Mouse (Mus musculus) forebrain, embryonic 12.5 days (tissue): ENCODE data around the gene Mnat1. TPM values are rescaled to one million over a fixed set of nuclear protein-coding genes. Genes with fewer than 3 reads are reported as not detected.

Experiments used
- ATAC-seq: fragments of 200-750 bp; cut with Nextera tagmentation; 2 replicates; pipeline ENCODE4 v1.8.0; 2017; ENCODE audit warnings: moderate TSS enrichment; ENCODE audit not compliant: low FRiP score
- H3K27ac ChIP-seq: fragments of 300-500 bp; sonication (generic); 2 replicates; pipeline ENCODE4 v1.5.1; 2016; ENCODE audit warnings: mild to moderate bottlenecking
- H3K27me3 ChIP-seq: fragments of 300-500 bp; sonication (generic); 2 replicates; pipeline ENCODE4 v1.6.1; 2016; ENCODE audit warnings: mild to moderate bottlenecking
- H3K36me3 ChIP-seq: fragments of 300-500 bp; sonication (generic); replicated peaks from 2 replicates; pipeline ENCODE4 v1.6.1; 2016; ENCODE audit warnings: mild to moderate bottlenecking
- H3K4me1 ChIP-seq: fragments of 300-500 bp; sonication (generic); 2 replicates; pipeline ENCODE4 v1.6.1; 2016
- H3K4me2 ChIP-seq: fragments of 300-500 bp; sonication (generic); 2 replicates; pipeline ENCODE4 v1.6.1; 2016; ENCODE audit warnings: mild to moderate bottlenecking, moderate library complexity
- H3K4me3 ChIP-seq: fragments of 300-500 bp; sonication (generic); replicated peaks from 2 replicates; pipeline ENCODE4 v1.5.1; 2016; ENCODE audit warnings: mild to moderate bottlenecking
- H3K9ac ChIP-seq: fragments of 300-500 bp; sonication (generic); 2 replicates; pipeline ENCODE4 v1.6.1; 2016; ENCODE audit warnings: mild to moderate bottlenecking
- H3K9me3 ChIP-seq: fragments of 300-500 bp; sonication (generic); 2 replicates; pipeline ENCODE4 v1.6.1; 2016
- WGBS: fragments of 180-500 bp; shearing (Covaris S2); methylation state at CpG from one replicate; pipeline ENCODE4 v1.1.7; 2016; 5-methylcytosine and 5-hydroxymethylcytosine counted together
- polyA plus RNA-seq: library from polyadenylated mRNA; unstranded; fragments of >200 nt; fragmentation: Nextera tagmentation; extraction: Ambion mirVana; gene quantifications from 2 replicates; pipeline ENCODE4 v1.2.1, GENCODE M21; 2016

Gene Mnat1
- polyA plus RNA-seq, 1 experiment from 2014 or later: 26.7 TPM

DNA sequence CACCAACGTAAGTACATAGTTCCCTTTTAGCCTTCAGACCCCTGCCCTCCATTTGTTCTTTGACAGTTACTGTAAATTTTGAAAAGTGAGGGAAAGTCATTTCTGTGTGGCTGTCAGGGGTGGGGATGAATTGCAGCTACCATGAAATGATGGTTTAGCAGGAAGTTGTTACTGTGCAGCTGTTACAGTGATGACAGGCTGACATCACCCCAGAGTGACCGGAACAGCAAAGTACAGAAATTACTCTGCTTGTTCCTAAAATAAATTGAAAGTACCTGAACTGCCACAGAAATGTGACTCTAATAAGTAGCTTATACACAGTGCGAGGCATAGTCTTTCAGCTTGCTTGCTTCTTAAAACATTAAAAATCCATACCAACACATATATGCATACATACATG is 86.9 kb downstream of the Mnat1 start:
- Histone ChIP-seq H3K4me2 (no peak overlapping the region), H3K36me3 (no peaks in the 10 kb centered on the region), H3K4me3 (no peak overlapping the region), H3K4me1 (no peaks in the 10 kb centered on the region; the same call in 1 of the 2 replicates), H3K9me3 (no peaks in the 10 kb centered on the region), H3K9ac (no peak overlapping the region), H3K27ac (no peak overlapping the region), H3K27me3 (no peaks in the 10 kb centered on the region)
- WGBS: 82% methylated on average over 3 of the region's 3 CpGs
- no peak for ATAC-seq

DNA sequence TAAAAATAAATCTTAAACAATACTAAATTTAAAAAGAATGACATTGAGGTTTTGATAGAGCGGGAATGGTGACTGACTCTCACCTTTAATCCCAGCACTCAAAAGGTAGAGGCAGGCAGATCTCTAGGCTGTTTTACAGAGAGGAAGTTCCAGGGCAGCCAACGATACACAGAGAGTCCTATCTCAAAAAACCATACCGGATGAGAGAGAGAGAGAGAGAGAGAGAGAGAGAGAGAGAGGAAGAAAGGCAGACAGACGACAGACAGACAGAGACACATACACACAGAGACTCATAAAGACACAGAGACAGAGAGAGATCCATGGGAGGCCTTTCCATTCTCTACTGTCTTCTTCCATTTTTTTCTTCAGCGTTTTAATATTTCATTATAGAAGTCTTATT is 92.3 kb downstream of the Mnat1 start:
- H3K27ac ChIP-seq: no peak overlapping the region
- no peak overlapping the region for H3K4me3 ChIP-seq
- H3K4me1 ChIP-seq: no peaks in the 10 kb centered on the region
- H3K36me3 ChIP-seq: peaks cover 10% of the 10 kb centered on the region
- WGBS: 92% methylated on average over 5 of the region's 5 CpGs
- H3K4me2 ChIP-seq: no peak overlapping the region
- no peaks in the 10 kb centered on the region for H3K9me3 ChIP-seq
- H3K27me3 ChIP-seq: no peaks in the 10 kb centered on the region
- no peak overlapping the region for H3K9ac ChIP-seq
- no peak for ATAC-seq

- no peak overlapping the region for H3K27ac ChIP-seq
- peaks cover 10% of the 10 kb centered on the region for H3K36me3 ChIP-seq
- H3K4me3 ChIP-seq: no peak overlapping the region
- H3K27me3 ChIP-seq: no peaks in the 10 kb centered on the region
- no peaks in the 10 kb centered on the region for H3K4me1 ChIP-seq
- no peaks in the 10 kb centered on the region for H3K9me3 ChIP-seq
- H3K4me2 ChIP-seq: no peak overlapping the region
- 85% methylated on average over 5 of the region's 5 CpGs for WGBS
- H3K9ac ChIP-seq: no peak overlapping the region
- ATAC-seq: no peak
Measured at GRCm38 (mm10) chr12:73218632-73219031, 95.1 kb downstream of the Mnat1 start.

DNA sequence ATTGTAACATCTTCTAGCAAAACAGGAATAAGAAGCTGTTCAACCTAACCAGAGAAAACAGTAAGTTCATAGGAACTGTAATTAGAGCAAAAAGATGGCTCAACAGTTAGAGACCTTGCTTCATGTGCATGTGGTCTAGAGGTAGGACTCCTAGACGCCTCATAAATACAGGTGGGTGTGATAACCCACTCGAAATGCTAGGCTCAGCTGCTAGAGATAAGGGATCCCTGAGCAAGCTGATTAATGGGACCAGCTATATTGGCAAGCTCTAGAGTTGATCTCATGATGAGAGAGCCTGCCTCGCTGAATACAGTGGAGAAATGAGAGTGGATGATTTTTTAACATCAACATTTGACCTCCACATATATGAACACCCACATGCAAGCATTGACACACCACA is 97.7 kb downstream of the Mnat1 start:
- 93% methylated on average over 3 of the region's 3 CpGs for WGBS

DNA sequence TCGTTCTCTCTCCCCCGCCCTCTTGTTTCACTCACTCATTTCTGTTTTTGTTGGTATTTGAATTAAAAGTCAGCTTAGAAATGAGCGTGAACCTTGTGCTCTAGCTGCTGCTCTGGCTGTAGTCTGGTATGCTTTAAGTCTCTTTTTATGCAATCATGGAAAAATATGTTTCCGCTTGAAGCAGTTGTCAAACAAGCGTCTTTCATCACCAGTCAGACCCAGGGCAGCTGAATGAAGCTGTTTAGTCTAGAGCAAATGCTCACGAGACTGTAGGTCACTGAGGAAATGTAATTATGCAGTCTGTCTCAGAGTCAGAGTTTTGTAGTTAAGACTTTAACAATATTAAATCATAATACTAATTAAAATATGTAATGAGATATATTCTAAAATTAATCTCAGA is 100.4 kb downstream of the Mnat1 start:
- Histone ChIP-seq H3K36me3 (peaks cover 9% of the 10 kb centered on the region), H3K9me3 (no peaks in the 10 kb centered on the region), H3K27me3 (no peaks in the 10 kb centered on the region), H3K4me2 (no peak overlapping the region), H3K4me3 (no peak overlapping the region), H3K4me1 (no peaks in the 10 kb centered on the region), H3K9ac (no peak overlapping the region), H3K27ac (no peak overlapping the region)
- no peak for ATAC-seq
- WGBS: 62% methylated on average over 6 of the region's 6 CpGs

More for the DNA sequence above, 97.7 kb downstream of the Mnat1 start:
- Histone ChIP-seq H3K4me2 (no peak overlapping the region), H3K4me3 (no peak overlapping the region), H3K27ac (no peak overlapping the region), H3K36me3 (peaks cover 10% of the 10 kb centered on the region), H3K4me1 (no peaks in the 10 kb centered on the region), H3K9me3 (no peaks in the 10 kb centered on the region), H3K9ac (no peak overlapping the region), H3K27me3 (no peaks in the 10 kb centered on the region)
- no peak for ATAC-seq

DNA sequence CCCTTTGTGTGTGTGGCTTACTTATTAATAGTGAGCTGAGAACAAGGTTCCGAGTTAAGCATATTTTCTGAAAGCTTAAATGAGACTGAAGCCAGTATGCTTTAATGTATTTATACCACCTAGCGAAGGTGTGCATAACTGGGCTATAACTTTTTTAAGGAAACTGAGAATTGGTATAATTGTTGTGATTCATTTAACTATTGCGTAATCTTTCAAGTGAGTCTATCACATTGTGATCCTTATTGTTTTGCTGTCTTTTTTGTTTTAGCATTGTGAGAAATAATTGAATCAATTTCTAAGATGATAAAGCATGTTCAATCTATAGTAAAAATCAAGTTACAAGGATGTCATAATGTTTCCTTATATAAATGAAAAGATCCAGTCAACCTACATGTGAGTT is 104.9 kb downstream of the Mnat1 start:
- Histone ChIP-seq H3K4me3 (no peak overlapping the region), H3K27me3 (no peaks in the 10 kb centered on the region), H3K27ac (no peak overlapping the region), H3K4me1 (no peaks in the 10 kb centered on the region), H3K9me3 (no peaks in the 10 kb centered on the region), H3K36me3 (no peaks in the 10 kb centered on the region), H3K9ac (no peak overlapping the region), H3K4me2 (no peak overlapping the region)
- 96% methylated on average over 3 of the region's 3 CpGs for WGBS
- ATAC-seq: no peak

DNA sequence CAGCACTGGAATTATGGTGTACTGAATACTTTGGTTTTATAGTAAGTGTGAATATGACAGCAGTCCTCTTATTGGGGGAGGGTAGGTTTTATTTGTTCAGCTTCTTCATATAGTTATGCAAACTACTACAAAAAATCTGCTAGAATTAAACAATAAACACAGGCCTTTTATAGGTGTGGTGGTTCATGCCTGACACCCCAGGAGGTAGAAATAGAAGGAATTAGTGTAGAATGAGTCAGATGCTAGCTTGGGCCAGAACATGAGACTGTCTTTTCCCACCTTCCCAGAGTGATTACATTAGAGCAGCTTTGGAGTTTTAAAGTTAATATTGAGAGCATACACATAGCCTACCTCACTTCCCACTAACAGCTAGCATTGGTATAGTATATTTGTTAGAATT is 106.7 kb downstream of the Mnat1 start:
- Histone ChIP-seq H3K4me3 (no peak overlapping the region), H3K4me2 (no peak overlapping the region), H3K27me3 (no peaks in the 10 kb centered on the region), H3K27ac (no peak overlapping the region), H3K36me3 (no peaks in the 10 kb centered on the region), H3K9me3 (no peaks in the 10 kb centered on the region), H3K9ac (no peak overlapping the region), H3K4me1 (no peaks in the 10 kb centered on the region)
- no peak for ATAC-seq

DNA sequence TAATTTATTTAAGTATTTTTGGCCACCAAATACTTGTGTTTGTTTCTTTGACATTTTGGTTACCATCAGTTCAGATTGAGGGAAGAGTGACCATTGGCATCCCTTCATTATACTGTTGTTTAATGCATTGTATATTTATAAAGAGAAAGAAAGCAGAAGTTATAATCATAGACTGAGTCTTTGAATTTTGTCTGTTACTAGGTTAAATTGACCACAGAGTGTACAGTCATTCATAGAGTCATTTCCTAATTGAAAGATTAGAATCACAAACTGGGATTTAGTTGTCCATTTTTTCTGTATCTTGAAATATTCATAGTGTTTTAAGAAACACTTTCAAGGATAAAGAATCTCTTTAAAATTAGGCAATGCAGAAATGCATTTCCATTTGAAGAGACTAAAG is 108.0 kb downstream of the Mnat1 start:
- no peak overlapping the region for H3K4me2 ChIP-seq
- ATAC-seq: no peak
- H3K27ac ChIP-seq: no peak overlapping the region
- H3K4me1 ChIP-seq: no peaks in the 10 kb centered on the region
- H3K9ac ChIP-seq: no peak overlapping the region
- H3K27me3 ChIP-seq: no peaks in the 10 kb centered on the region
- H3K36me3 ChIP-seq: no peaks in the 10 kb centered on the region
- no peak overlapping the region for H3K4me3 ChIP-seq
- no peaks in the 10 kb centered on the region for H3K9me3 ChIP-seq

GRCm38 (mm10) chr12:73232586-73232985 is 109.1 kb downstream of the Mnat1 start:
- H3K4me2 ChIP-seq: no peak overlapping the region
- H3K27ac ChIP-seq: no peak overlapping the region
- no peaks in the 10 kb centered on the region for H3K36me3 ChIP-seq
- H3K27me3 ChIP-seq: no peaks in the 10 kb centered on the region
- H3K9ac ChIP-seq: no peak overlapping the region
- H3K9me3 ChIP-seq: no peaks in the 10 kb centered on the region
- no peaks in the 10 kb centered on the region for H3K4me1 ChIP-seq
- ATAC-seq: no peak
- no peak overlapping the region for H3K4me3 ChIP-seq
- WGBS: 86% methylated on average over 2 of the region's 2 CpGs

DNA sequence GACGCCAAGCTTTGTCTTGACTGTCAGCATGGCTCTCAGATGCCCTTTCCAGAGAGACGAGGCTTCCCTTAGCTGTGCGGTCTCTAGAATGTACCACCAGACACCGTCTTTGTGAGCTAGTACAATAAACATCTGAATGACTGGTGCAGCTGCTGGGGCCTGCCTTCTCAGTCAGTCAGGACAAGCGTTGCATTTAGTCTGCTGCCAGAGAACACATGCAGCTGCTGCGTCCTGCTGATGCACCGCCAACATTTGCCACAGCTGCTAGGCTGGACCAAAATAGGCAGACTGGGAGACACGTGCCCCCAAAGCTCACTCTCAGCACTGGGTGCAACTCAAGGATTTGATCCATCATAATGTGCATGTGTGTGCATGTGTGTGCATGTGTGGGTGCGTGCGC is 118.4 kb downstream of the Mnat1 start:
- 58% methylated on average over 10 of the region's 10 CpGs for WGBS
- H3K9me3 ChIP-seq: no peaks in the 10 kb centered on the region
- H3K4me2 ChIP-seq: no peak overlapping the region
- ATAC-seq: peak; percentile 57; the same call in 1 of the 2 replicates
- 0 out of 2 replicates have a peak overlapping the region, but pooled peaks have one; percentile 39 for H3K27ac ChIP-seq
- no peak overlapping the region for H3K4me3 ChIP-seq
- H3K27me3 ChIP-seq: no peaks in the 10 kb centered on the region
- H3K4me1 ChIP-seq: peaks cover 6% of the 10 kb centered on the region; the same call in 1 of the 2 replicates
- H3K9ac ChIP-seq: no peak overlapping the region
- no peaks in the 10 kb centered on the region for H3K36me3 ChIP-seq

GRCm38 (mm10) chr12:73245687-73246086 is 122.2 kb downstream of the Mnat1 start:
- Histone ChIP-seq H3K9me3 (no peaks in the 10 kb centered on the region), H3K4me1 (peaks cover 6% of the 10 kb centered on the region; the same call in 1 of the 2 replicates), H3K27ac (no peak overlapping the region), H3K36me3 (no peaks in the 10 kb centered on the region), H3K27me3 (no peaks in the 10 kb centered on the region), H3K4me3 (no peak overlapping the region), H3K4me2 (no peak overlapping the region), H3K9ac (no peak overlapping the region)
- 89% methylated on average over 5 of the region's 5 CpGs for WGBS
- no peak for ATAC-seq

GRCm38 (mm10) chr12:73255006-73255405 is 131.5 kb downstream of the Mnat1 start:
- Histone ChIP-seq H3K36me3 (no peaks in the 10 kb centered on the region), H3K27me3 (no peaks in the 10 kb centered on the region), H3K27ac (no peak overlapping the region), H3K9me3 (no peaks in the 10 kb centered on the region), H3K4me1 (no peaks in the 10 kb centered on the region), H3K4me3 (no peak overlapping the region), H3K4me2 (no peak overlapping the region), H3K9ac (no peak overlapping the region)
- ATAC-seq: no peak
- WGBS: 68% methylated on average over 2 of the region's 2 CpGs

DNA sequence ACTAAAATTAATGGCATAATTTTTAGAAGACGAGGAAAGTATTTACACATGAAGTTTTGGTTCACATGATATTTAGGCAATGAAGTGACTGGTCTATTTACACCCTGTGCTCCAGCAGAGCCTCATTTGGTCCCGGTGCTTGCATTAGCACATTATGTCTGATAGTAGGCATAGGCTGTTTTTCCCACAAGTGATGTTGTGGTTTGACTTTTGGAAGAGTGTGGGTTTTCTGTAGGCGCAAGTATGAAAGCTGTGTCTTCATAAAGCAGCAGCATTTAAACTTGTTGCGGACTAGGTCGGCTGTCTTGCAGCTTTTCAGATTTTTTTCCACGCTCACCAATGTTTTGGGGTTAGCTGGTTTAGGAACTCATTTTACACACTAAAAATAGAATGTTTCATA is 135.8 kb downstream of the Mnat1 start:
- WGBS: 94% methylated on average over 6 of the region's 6 CpGs

DNA sequence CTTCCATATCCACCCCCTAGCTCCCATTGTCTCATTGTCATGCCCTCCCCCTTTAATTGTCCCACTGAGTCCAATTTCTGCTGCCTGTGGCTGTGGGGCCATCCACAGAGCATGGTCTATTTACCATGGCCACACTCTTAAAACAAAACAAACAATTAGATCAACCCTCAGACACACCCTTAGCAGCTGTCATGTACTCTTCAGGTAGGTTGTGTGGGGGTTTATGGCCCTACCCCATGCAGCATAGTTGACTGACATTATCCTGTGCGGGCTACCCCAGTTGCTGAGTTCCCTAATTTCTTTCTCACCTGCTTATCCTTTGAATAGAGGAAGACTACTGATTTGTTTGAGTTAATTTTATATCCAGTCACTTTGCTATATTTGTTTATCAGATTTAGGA is 136.8 kb downstream of the Mnat1 start:
- no peak for ATAC-seq
- H3K9me3 ChIP-seq: no peaks in the 10 kb centered on the region
- WGBS: 88% methylated on average over 1 of the region's 1 CpGs
- no peak overlapping the region for H3K27ac ChIP-seq
- no peak overlapping the region for H3K9ac ChIP-seq
- H3K4me1 ChIP-seq: no peaks in the 10 kb centered on the region
- no peak overlapping the region for H3K4me3 ChIP-seq
- H3K36me3 ChIP-seq: no peaks in the 10 kb centered on the region
- no peak overlapping the region for H3K4me2 ChIP-seq
- no peaks in the 10 kb centered on the region for H3K27me3 ChIP-seq

More for the DNA sequence above, 135.8 kb downstream of the Mnat1 start:
- ATAC-seq: no peak
- H3K27ac ChIP-seq: no peak overlapping the region
- H3K27me3 ChIP-seq: no peaks in the 10 kb centered on the region
- no peak overlapping the region for H3K4me2 ChIP-seq
- no peaks in the 10 kb centered on the region for H3K36me3 ChIP-seq
- no peaks in the 10 kb centered on the region for H3K4me1 ChIP-seq
- H3K4me3 ChIP-seq: no peak overlapping the region
- H3K9ac ChIP-seq: no peak overlapping the region
- H3K9me3 ChIP-seq: no peaks in the 10 kb centered on the region
